Mouse (Mus musculus): ENCODE measurements around the gene Hmga1. TPM values are rescaled to one million over a fixed set of nuclear protein-coding genes. Genes with fewer than 3 reads are reported as not detected.

Hmga1 gene
- polyA plus RNA-seq, 1 experiment from 2014 or later = 131 TPM

GRCm38 (mm10) chr17:27575116-27575776 is 18.9 kb downstream of the Hmga1 start:
- H3K4me3 ChIP-seq (replicated peaks) = no peak overlapping the region
- H3K9ac ChIP-seq = no peak overlapping the region
- no peak overlapping the region for H3K4me2 ChIP-seq
- 64% methylated on average over 10 of the region's 10 CpGs for WGBS (ENCODE audit: insufficient replicate concordance)
- H3K36me3 ChIP-seq (replicated peaks) = peaks cover 22% of the 10 kb centered on the region
- H3K27ac ChIP-seq (replicated peaks) = no peak overlapping the region
- ATAC-seq (ENCODE audit: insufficient read depth) = no peak
- peaks cover 43% of the 10 kb centered on the region for H3K4me1 ChIP-seq (replicated peaks)
- H3K27me3 ChIP-seq = no peaks in the 10 kb centered on the region
- no peaks in the 10 kb centered on the region for H3K9me3 ChIP-seq (replicated peaks)

DNA sequence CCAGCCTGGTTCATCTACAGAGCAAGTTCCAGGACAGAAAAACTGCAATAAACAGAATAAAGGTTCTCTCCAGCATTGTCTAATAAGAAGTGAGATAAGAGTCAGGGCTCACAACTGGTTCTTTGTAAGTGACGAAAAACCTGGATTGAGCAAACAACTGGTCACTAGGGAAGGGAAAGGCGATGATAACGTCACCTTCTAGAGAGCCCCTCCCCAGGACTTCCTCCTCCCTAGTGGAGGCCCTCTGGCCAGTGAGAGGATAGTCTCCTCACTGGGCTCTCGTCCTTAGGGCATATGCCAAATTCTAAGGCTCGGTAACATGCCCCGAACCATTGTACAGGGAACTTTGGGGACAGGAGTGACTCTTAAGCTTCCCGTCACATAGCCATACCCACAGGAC is 19.8 kb downstream of the Hmga1 start:
- H3K9ac ChIP-seq = no peak overlapping the region
- 71% methylated on average over 7 of the region's 7 CpGs for WGBS (ENCODE audit: insufficient replicate concordance)
- H3K27ac ChIP-seq (replicated peaks) = no peak overlapping the region
- no peaks in the 10 kb centered on the region for H3K9me3 ChIP-seq (replicated peaks)
- no peak for ATAC-seq (ENCODE audit: insufficient read depth)
- no peak overlapping the region for H3K4me3 ChIP-seq (replicated peaks)
- no peaks in the 10 kb centered on the region for H3K27me3 ChIP-seq
- peaks cover 51% of the 10 kb centered on the region for H3K4me1 ChIP-seq (replicated peaks)
- no peak overlapping the region for H3K4me2 ChIP-seq
- H3K36me3 ChIP-seq (replicated peaks) = peaks cover 29% of the 10 kb centered on the region

DNA sequence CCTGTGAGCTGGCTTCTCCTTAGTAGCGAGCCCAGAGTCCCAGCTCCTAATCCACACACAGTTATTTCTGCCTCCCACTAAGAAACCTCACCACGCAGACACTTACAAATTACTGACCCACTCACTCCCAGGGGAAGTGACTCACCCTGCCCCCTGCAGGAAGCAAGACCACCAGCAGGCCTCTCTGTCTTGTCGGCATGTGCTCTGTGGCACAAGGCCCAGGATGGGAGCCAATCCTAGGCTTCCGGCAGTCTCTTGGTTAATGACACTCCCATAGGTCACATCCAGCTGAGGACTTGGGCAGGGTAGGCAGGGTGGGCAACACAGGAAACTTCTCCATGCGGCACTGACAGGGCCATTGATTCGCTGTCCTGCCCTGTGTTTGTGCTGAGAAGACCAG is 21.2 kb downstream of the Hmga1 start:
- no peak overlapping the region for H3K4me3 ChIP-seq (replicated peaks)
- no peak for ATAC-seq (ENCODE audit: insufficient read depth)
- H3K27ac ChIP-seq (replicated peaks) = no peak overlapping the region
- no peak overlapping the region for H3K9ac ChIP-seq
- no peak overlapping the region for H3K4me2 ChIP-seq
- 75% methylated on average over 6 of the region's 6 CpGs for whole genome bisulfite sequencing (ENCODE audit: insufficient replicate concordance)
- H3K36me3 ChIP-seq (replicated peaks) = peaks cover 39% of the 10 kb centered on the region
- H3K9me3 ChIP-seq (replicated peaks) = no peaks in the 10 kb centered on the region
- H3K4me1 ChIP-seq (replicated peaks) = peaks cover 59% of the 10 kb centered on the region
- no peaks in the 10 kb centered on the region for H3K27me3 ChIP-seq

GRCm38 (mm10) chr17:27578487-27578886 is 22.2 kb downstream of the Hmga1 start:
- no peak overlapping the region for H3K4me2 ChIP-seq
- H3K4me3 ChIP-seq (replicated peaks) = no peak overlapping the region
- H3K27me3 ChIP-seq = no peaks in the 10 kb centered on the region
- peaks cover 66% of the 10 kb centered on the region for H3K4me1 ChIP-seq (replicated peaks)
- no peak overlapping the region for H3K9ac ChIP-seq
- no peaks in the 10 kb centered on the region for H3K9me3 ChIP-seq (replicated peaks)
- no peak overlapping the region for H3K27ac ChIP-seq (replicated peaks)
- no peak for ATAC-seq (ENCODE audit: insufficient read depth)
- WGBS (ENCODE audit: insufficient replicate concordance) = 82% methylated on average over 10 of the region's 10 CpGs
- peaks cover 42% of the 10 kb centered on the region for H3K36me3 ChIP-seq (replicated peaks)

GRCm38 (mm10) chr17:27579816-27580215 is 23.5 kb downstream of the Hmga1 start:
- H3K9ac ChIP-seq = no peak overlapping the region
- H3K9me3 ChIP-seq (replicated peaks) = no peaks in the 10 kb centered on the region
- H3K27me3 ChIP-seq = no peaks in the 10 kb centered on the region
- WGBS (ENCODE audit: insufficient replicate concordance) = 85% methylated on average over 8 of the region's 8 CpGs
- H3K27ac ChIP-seq (replicated peaks) = no peak overlapping the region
- ATAC-seq (ENCODE audit: insufficient read depth) = no peak
- peaks cover 42% of the 10 kb centered on the region for H3K36me3 ChIP-seq (replicated peaks)
- H3K4me1 ChIP-seq (replicated peaks) = peaks cover 68% of the 10 kb centered on the region
- no peak overlapping the region for H3K4me2 ChIP-seq
- no peak overlapping the region for H3K4me3 ChIP-seq (replicated peaks)

GRCm38 (mm10) chr17:27580392-27581068 is 24.2 kb downstream of the Hmga1 start:
- peak; percentile 55 for ATAC-seq (ENCODE audit: insufficient read depth)
- H3K4me3 ChIP-seq (replicated peaks) = no peak overlapping the region
- no peaks in the 10 kb centered on the region for H3K27me3 ChIP-seq
- H3K36me3 ChIP-seq (replicated peaks) = peaks cover 42% of the 10 kb centered on the region
- WGBS (ENCODE audit: insufficient replicate concordance) = 47% methylated on average over 20 of the region's 20 CpGs
- no peak overlapping the region for H3K4me2 ChIP-seq
- no peak overlapping the region for H3K27ac ChIP-seq (replicated peaks)
- no peaks in the 10 kb centered on the region for H3K9me3 ChIP-seq (replicated peaks)
- H3K4me1 ChIP-seq (replicated peaks) = peaks cover 61% of the 10 kb centered on the region
- no peak overlapping the region for H3K9ac ChIP-seq

DNA sequence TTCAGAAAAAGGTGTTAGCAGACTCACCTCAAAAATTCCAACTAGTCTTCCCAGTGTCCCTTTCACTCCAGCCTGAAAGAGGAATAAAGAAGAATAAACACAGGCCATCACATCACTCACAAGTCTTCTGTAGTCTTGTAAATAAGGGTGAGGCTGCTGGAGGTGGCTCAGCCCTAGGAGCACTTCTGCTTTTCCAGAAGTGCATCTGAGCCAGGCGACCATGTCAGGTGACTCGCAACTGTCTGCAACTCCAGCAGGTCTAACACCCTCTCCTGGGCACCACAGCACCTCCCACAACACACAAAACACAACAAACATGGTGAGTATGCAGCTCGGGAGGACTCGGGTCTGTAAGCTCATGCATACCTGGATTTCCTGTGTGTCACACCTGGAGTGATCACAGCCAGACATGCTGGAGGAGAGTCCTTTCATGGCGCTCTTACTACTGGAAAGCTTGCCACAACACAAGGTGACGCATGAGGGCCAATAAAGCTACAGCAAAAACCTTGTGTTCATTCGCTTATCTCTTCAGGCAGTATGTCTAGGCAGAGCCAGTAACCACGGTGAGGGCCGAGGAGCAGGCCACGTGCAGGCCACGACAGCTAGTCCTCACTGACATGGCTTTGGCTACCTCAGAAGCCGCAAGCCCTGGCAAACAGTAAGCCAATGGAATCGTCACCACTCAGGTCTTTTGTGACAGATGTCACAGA is 27.0 kb downstream of the Hmga1 start:
- Histone ChIP-seq H3K9ac (no peak overlapping the region), H3K27ac (replicated peaks) (0 out of 2 replicates have a peak overlapping the region, but pooled peaks have one; percentile 2), H3K4me3 (replicated peaks) (no peak overlapping the region), H3K9me3 (replicated peaks) (no peaks in the 10 kb centered on the region), H3K4me2 (no peak overlapping the region), H3K27me3 (no peaks in the 10 kb centered on the region), H3K4me1 (replicated peaks) (peaks cover 73% of the 10 kb centered on the region), H3K36me3 (replicated peaks) (peaks cover 43% of the 10 kb centered on the region)
- 41% methylated on average over 13 of the region's 13 CpGs for WGBS (ENCODE audit: insufficient replicate concordance)
- ATAC-seq (ENCODE audit: insufficient read depth) = peak; percentile 61

- Histone ChIP-seq H3K9me3 (replicated peaks) (no peaks in the 10 kb centered on the region), H3K4me2 (no peak overlapping the region), H3K27me3 (no peaks in the 10 kb centered on the region), H3K9ac (no peak overlapping the region), H3K4me3 (replicated peaks) (no peak overlapping the region), H3K27ac (replicated peaks) (no peak overlapping the region), H3K4me1 (replicated peaks) (peaks cover 71% of the 10 kb centered on the region), H3K36me3 (replicated peaks) (peaks cover 20% of the 10 kb centered on the region; the same call in 1 of the 2 replicates)
- ATAC-seq (ENCODE audit: insufficient read depth) = no peak
- 47% methylated on average over 9 of the region's 9 CpGs for WGBS (ENCODE audit: insufficient replicate concordance)
Observed at GRCm38 (mm10) chr17:27586661-27587060, 30.4 kb downstream of the Hmga1 start.

DNA sequence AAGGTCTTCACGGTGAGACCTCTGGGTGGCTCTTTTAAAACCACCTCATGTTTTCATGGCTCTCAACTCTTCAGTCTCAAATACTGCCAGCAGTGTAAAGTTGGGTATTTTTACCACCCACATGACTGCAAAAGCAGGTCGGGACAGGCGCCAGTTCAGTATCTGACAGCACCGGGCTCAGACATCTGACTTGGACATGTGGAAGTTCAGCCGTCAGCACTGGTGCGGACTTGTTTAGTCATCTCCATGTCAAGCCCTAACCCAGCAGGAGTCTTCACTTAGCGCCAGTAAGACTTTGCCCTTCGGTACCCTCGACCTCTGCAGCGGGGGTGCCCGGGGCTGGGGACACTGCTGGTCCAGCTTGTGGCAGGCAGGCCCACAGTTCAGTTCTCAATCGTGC is 31.0 kb downstream of the Hmga1 start:
- Histone ChIP-seq H3K4me1 (replicated peaks) (peaks cover 65% of the 10 kb centered on the region), H3K27ac (replicated peaks) (0 out of 2 replicates have a peak overlapping the region, but pooled peaks have one; percentile 21), H3K4me3 (replicated peaks) (no peak overlapping the region), H3K9me3 (replicated peaks) (no peaks in the 10 kb centered on the region), H3K4me2 (no peak overlapping the region), H3K27me3 (no peaks in the 10 kb centered on the region), H3K36me3 (replicated peaks) (peaks cover 15% of the 10 kb centered on the region; the same call in 1 of the 2 replicates), H3K9ac (no peak overlapping the region)
- ATAC-seq (ENCODE audit: insufficient read depth) = no peak
- WGBS (ENCODE audit: insufficient replicate concordance) = 56% methylated on average over 12 of the region's 12 CpGs

- peaks cover 60% of the 10 kb centered on the region for H3K4me1 ChIP-seq (replicated peaks)
- no peaks in the 10 kb centered on the region for H3K27me3 ChIP-seq
- WGBS (ENCODE audit: insufficient replicate concordance) = 22% methylated on average over 8 of the region's 8 CpGs
- no peak overlapping the region for H3K4me2 ChIP-seq
- no peak for ATAC-seq (ENCODE audit: insufficient read depth)
- no peak overlapping the region for H3K4me3 ChIP-seq (replicated peaks)
- peak overlapping the region; percentile 24; the same call in 1 of the 2 replicates for H3K27ac ChIP-seq (replicated peaks)
- H3K9ac ChIP-seq = no peak overlapping the region
- H3K36me3 ChIP-seq (replicated peaks) = peaks cover 18% of the 10 kb centered on the region; the same call in 1 of the 2 replicates
- no peaks in the 10 kb centered on the region for H3K9me3 ChIP-seq (replicated peaks)
Observed at GRCm38 (mm10) chr17:27588231-27588630, 31.9 kb downstream of the Hmga1 start.
